Mouse (Mus musculus): Measurements from ENCODE around the gene Bcl2l14. TPM values are rescaled to one million over a fixed set of nuclear protein-coding genes. Genes with fewer than 3 reads are reported as not detected.

The Bcl2l14 gene
- polyA plus RNA-seq, 1 experiment from 2014 or later = 0.09 TPM

GRCm38 (mm10) chr6:134385931-134386330, 10.2 kb upstream of the Bcl2l14 start:
- 97% methylated on average over 6 of the region's 6 CpGs for WGBS (ENCODE audit: missing documents)
- Histone ChIP-seq H3K27ac (no peak overlapping the region), H3K4me3 (ENCODE audit: inconsistent target) (no peak overlapping the region)

GRCm38 (mm10) chr6:134387396-134387795, 8.7 kb upstream of the Bcl2l14 start:
- WGBS (ENCODE audit: missing documents) = 85% methylated on average over 10 of the region's 10 CpGs
- H3K27ac ChIP-seq = no peak overlapping the region

More at GRCm38 (mm10) chr6:134385931-134386330, 10.2 kb upstream of the Bcl2l14 start:
- H3K36me3 ChIP-seq (ENCODE audit: inconsistent target) = no peaks in the 10 kb centered on the region
- no peaks in the 10 kb centered on the region for H3K79me2 ChIP-seq (ENCODE audit: inconsistent target)

GRCm38 (mm10) chr6:134388424-134389110, 7.6 kb upstream of the Bcl2l14 start:
- H3K79me2 ChIP-seq (ENCODE audit: inconsistent target) = no peaks in the 10 kb centered on the region
- no peaks in the 10 kb centered on the region for H3K36me3 ChIP-seq (ENCODE audit: inconsistent target)
- no peak overlapping the region for H3K27ac ChIP-seq
- no peak overlapping the region for H3K4me3 ChIP-seq (ENCODE audit: inconsistent target)
- 74% methylated on average over 21 of the region's 24 CpGs for WGBS (ENCODE audit: missing documents)

More at GRCm38 (mm10) chr6:134387396-134387795, 8.7 kb upstream of the Bcl2l14 start:
- Histone ChIP-seq H3K36me3 (ENCODE audit: inconsistent target) (no peaks in the 10 kb centered on the region), H3K79me2 (ENCODE audit: inconsistent target) (no peaks in the 10 kb centered on the region), H3K4me3 (ENCODE audit: inconsistent target) (no peak overlapping the region)

- 20% methylated on average over 11 of the region's 11 CpGs for WGBS (ENCODE audit: missing documents)
- Histone ChIP-seq H3K79me2 (ENCODE audit: inconsistent target) (no peaks in the 10 kb centered on the region), H3K4me3 (ENCODE audit: inconsistent target) (no peak overlapping the region), H3K36me3 (ENCODE audit: inconsistent target) (no peaks in the 10 kb centered on the region), H3K27ac (no peak overlapping the region)
Measured at GRCm38 (mm10) chr6:134389248-134389891, 6.7 kb upstream of the Bcl2l14 start.

- WGBS (ENCODE audit: missing documents) = 72% methylated on average over 8 of the region's 8 CpGs
- Histone ChIP-seq H3K27ac (no peak overlapping the region), H3K79me2 (ENCODE audit: inconsistent target) (no peaks in the 10 kb centered on the region), H3K36me3 (ENCODE audit: inconsistent target) (no peaks in the 10 kb centered on the region), H3K4me3 (ENCODE audit: inconsistent target) (no peak overlapping the region)
Measured at GRCm38 (mm10) chr6:134389917-134390316, 6.2 kb upstream of the Bcl2l14 start.

GRCm38 (mm10) chr6:134390837-134391236, 5.3 kb upstream of the Bcl2l14 start:
- Histone ChIP-seq H3K4me3 (ENCODE audit: inconsistent target) (no peak overlapping the region), H3K36me3 (ENCODE audit: inconsistent target) (no peaks in the 10 kb centered on the region), H3K79me2 (ENCODE audit: inconsistent target) (no peaks in the 10 kb centered on the region), H3K27ac (no peak overlapping the region)
- 92% methylated on average over 2 of the region's 2 CpGs for WGBS (ENCODE audit: missing documents)

GRCm38 (mm10) chr6:134402914-134403683, 7.0 kb downstream of the Bcl2l14 start:
- Histone ChIP-seq H3K4me3 (ENCODE audit: inconsistent target) (no peak overlapping the region), H3K79me2 (ENCODE audit: inconsistent target) (no peaks in the 10 kb centered on the region), H3K27ac (no peak overlapping the region), H3K36me3 (ENCODE audit: inconsistent target) (no peaks in the 10 kb centered on the region)
- 47% methylated on average over 15 of the region's 16 CpGs for WGBS (ENCODE audit: missing documents)

GRCm38 (mm10) chr6:134403684-134404070, 7.6 kb downstream of the Bcl2l14 start:
- H3K27ac ChIP-seq = no peak overlapping the region
- H3K79me2 ChIP-seq (ENCODE audit: inconsistent target) = no peaks in the 10 kb centered on the region
- no peak overlapping the region for H3K4me3 ChIP-seq (ENCODE audit: inconsistent target)
- no peaks in the 10 kb centered on the region for H3K36me3 ChIP-seq (ENCODE audit: inconsistent target)
- WGBS (ENCODE audit: missing documents) = 89% methylated on average over 9 of the region's 9 CpGs

GRCm38 (mm10) chr6:134407226-134407625, 11.1 kb downstream of the Bcl2l14 start:
- Histone ChIP-seq H3K27ac (no peak overlapping the region), H3K36me3 (ENCODE audit: inconsistent target) (no peaks in the 10 kb centered on the region), H3K4me3 (ENCODE audit: inconsistent target) (no peak overlapping the region), H3K79me2 (ENCODE audit: inconsistent target) (no peaks in the 10 kb centered on the region)
- 87% methylated on average over 5 of the region's 5 CpGs for WGBS (ENCODE audit: missing documents)

GRCm38 (mm10) chr6:134413706-134414531, 17.8 kb downstream of the Bcl2l14 start:
- Histone ChIP-seq H3K79me2 (ENCODE audit: inconsistent target) (no peaks in the 10 kb centered on the region), H3K36me3 (ENCODE audit: inconsistent target) (no peaks in the 10 kb centered on the region), H3K27ac (no peak overlapping the region), H3K4me3 (ENCODE audit: inconsistent target) (peak overlapping the region; percentile 19)
- 29% methylated on average over 18 of the region's 18 CpGs for WGBS (ENCODE audit: missing documents)

- WGBS (ENCODE audit: missing documents) = 69% methylated on average over 4 of the region's 4 CpGs
- no peak overlapping the region for H3K4me3 ChIP-seq (ENCODE audit: inconsistent target)
Measured at GRCm38 (mm10) chr6:134414532-134414883, 18.4 kb downstream of the Bcl2l14 start.

GRCm38 (mm10) chr6:134416556-134417105, 20.5 kb downstream of the Bcl2l14 start:
- no peak overlapping the region for H3K4me3 ChIP-seq (ENCODE audit: inconsistent target)
- H3K27ac ChIP-seq = no peak overlapping the region
- 93% methylated on average over 3 of the region's 3 CpGs for WGBS (ENCODE audit: missing documents)
- H3K36me3 ChIP-seq (ENCODE audit: inconsistent target) = no peaks in the 10 kb centered on the region
- no peaks in the 10 kb centered on the region for H3K79me2 ChIP-seq (ENCODE audit: inconsistent target)

More at GRCm38 (mm10) chr6:134414532-134414883, 18.4 kb downstream of the Bcl2l14 start:
- Histone ChIP-seq H3K79me2 (ENCODE audit: inconsistent target) (no peaks in the 10 kb centered on the region), H3K27ac (no peak overlapping the region), H3K36me3 (ENCODE audit: inconsistent target) (no peaks in the 10 kb centered on the region)

- 90% methylated on average over 3 of the region's 3 CpGs for WGBS (ENCODE audit: missing documents)
- H3K36me3 ChIP-seq (ENCODE audit: inconsistent target) = no peaks in the 10 kb centered on the region
- H3K4me3 ChIP-seq (ENCODE audit: inconsistent target) = no peak overlapping the region
Measured at GRCm38 (mm10) chr6:134417886-134418285, 21.8 kb downstream of the Bcl2l14 start.

GRCm38 (mm10) chr6:134420375-134420774, 24.3 kb downstream of the Bcl2l14 start:
- WGBS (ENCODE audit: missing documents) = 85% methylated on average over 8 of the region's 8 CpGs
- Histone ChIP-seq H3K27ac (no peak overlapping the region), H3K79me2 (ENCODE audit: inconsistent target) (no peaks in the 10 kb centered on the region), H3K4me3 (ENCODE audit: inconsistent target) (no peak overlapping the region), H3K36me3 (ENCODE audit: inconsistent target) (no peaks in the 10 kb centered on the region)

More at GRCm38 (mm10) chr6:134417886-134418285, 21.8 kb downstream of the Bcl2l14 start:
- Histone ChIP-seq H3K27ac (no peak overlapping the region), H3K79me2 (ENCODE audit: inconsistent target) (no peaks in the 10 kb centered on the region)

Data from macrophage (primary cell).